Mouse (Mus musculus) frontal cortex, postnatal 36 days (tissue): ENCODE results near the gene Bola1.
"Not testable (repeated sequence)": the region's sequence is repeated elsewhere in the genome, so short reads cannot be mapped to it uniquely, and the experiment has no call there.

Experiments used
- DNase-seq, 2 experiments: peaks; one replicate each; pipeline ENCODE4 v3.0.0; 2022; ENCODE audit warnings: low spot score in 2 of 2

Gene Bola1

GRCm38 (mm10) chr3:96181510-96182381, 37.8 kb downstream of the Bola1 start:
- DNase-seq: peak in 1 of 2 experiments; percentile 44

- peak; percentile 69 to 78 for DNase-seq
Measured at GRCm38 (mm10) chr3:96180727-96181477, 38.6 kb downstream of the Bola1 start, which contains the start of gene Sv2a. Gene Sv2a (plus strand): TSS chr3:96181151.

DNA sequence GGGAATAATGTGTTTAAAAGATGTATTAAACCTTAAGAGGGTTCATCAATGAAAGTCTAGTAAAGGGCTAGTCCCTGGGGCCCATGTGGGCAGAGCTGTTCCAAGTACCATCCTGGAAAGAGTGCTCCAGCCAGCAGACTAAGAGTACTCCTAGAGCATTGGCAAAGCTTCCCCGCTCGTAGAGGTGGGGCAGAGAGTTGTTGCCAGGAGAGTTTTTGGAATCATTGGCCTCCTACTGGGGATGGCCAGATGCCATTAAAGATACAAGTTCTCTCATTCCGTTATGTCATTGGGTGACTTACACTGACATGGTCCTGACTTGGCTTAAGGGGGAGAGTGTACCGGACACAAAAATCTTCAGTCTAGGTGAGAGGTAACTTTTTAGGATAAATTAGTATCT, 40.0 kb downstream of the Bola1 start:
- DNase-seq: no peak

DNA sequence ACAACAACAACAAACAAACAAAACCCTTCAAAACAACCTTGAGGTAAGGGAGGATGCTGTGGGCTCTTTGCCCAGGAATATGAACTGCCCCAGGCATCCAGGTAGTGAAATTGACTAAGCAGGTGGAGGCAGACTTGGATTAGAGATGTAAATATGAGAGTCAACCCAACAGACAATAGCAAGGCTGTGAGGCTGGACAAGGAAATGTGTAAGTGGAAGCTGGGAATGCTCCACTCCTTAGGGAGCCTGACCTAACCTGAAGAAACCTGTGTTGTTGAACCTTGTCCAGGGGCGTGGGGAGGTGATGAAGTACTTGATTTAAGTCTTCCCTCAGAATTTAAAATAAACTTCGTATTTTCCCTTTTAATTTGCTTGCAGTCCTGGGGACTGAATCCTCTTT, 40.6 kb downstream of the Bola1 start:
- no peak for DNase-seq

GRCm38 (mm10) chr3:96178427-96178826, 41.1 kb downstream of the Bola1 start:
- DNase-seq: no peak

- DNase-seq: no peak
Measured at GRCm38 (mm10) chr3:96175251-96175650, 44.3 kb downstream of the Bola1 start.

- not testable (repeated sequence) for DNase-seq
Measured at GRCm38 (mm10) chr3:96174042-96174441, 45.5 kb downstream of the Bola1 start.

- no peak for DNase-seq
Measured at GRCm38 (mm10) chr3:96173185-96173584, 46.3 kb downstream of the Bola1 start.

DNA sequence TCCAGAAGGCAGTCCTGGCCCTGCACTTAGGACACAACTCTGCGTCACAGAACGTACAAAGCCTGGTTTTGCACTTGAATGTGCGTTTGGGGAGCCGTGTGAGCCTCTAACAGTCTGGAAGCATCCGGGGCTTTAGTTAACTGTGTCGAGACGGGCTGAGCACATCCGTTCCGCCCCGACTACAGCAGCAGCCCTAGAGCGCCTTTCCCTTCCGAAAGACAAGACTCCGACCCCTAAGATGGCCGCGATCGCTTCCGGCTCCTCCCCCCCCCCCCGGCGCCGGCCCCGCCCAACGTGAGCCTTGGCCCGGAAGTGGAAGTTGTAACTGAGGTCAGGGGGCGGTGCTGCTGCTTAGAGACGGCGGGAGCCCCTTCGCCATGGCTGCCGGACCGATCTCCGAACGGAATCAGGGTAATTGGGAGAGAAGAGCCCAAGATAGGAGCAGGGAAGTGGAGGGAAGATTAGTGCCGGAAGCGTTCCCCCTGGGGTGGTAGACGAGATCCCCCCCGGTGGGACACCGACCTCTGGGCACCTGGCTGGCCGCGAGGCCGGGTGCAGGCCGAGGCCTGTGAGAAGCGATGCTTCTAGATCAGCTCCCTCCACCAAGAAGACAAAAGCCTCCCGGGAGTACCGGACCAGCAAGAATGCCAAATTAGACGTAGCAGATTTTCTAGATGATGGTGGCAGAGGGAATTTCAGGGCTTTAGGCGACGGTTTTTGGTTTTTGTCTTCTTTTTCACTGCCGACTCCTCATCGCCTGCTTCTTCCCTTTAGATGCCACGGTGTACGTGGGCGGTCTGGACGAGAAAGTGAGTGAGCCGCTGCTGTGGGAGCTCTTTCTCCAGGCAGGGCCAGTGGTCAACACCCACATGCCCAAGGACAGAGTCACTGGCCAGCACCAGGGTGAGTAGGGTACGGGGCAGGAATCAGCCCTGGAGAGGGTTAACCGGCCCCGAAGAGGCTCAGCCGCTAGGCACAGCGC, 47.0 kb downstream of the Bola1 start, which contains the start of gene Sf3b4:
Sf3b4 (plus strand) TSS at position 136 of the 982 bp plus-strand sequence.
- peak; percentile 76 to 84 for DNase-seq

DNA sequence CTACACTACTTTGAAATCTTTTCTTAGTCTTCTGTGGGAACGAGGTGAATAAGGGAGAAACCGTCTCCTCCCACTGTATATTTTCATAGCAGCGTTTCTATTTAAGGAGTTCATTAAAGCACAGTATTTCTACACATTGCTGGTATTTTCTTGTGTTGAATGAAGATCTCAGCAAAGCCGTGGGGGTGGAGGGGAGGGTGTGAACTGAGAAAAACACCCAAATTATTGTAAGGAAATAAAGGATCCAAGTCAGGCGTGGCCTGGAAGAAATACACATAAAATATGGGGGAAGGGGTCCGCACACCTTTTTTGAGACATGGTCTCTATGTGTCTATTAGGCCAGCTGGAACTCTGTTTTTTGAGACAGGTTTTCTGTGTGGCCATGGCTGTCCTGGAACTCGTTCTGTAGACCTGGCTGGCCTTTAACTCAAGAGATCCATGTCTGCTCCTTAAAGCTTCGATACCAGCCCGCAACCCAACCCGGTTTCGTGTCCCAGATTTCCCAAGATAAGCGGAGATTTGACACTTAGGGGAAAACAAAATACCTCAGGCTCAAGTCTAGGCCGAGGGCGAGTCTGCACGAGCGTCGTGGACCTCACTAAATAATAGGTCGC, 47.8 kb downstream of the Bola1 start:
- peak in 1 of 2 experiments; percentile 61 for DNase-seq

DNA sequence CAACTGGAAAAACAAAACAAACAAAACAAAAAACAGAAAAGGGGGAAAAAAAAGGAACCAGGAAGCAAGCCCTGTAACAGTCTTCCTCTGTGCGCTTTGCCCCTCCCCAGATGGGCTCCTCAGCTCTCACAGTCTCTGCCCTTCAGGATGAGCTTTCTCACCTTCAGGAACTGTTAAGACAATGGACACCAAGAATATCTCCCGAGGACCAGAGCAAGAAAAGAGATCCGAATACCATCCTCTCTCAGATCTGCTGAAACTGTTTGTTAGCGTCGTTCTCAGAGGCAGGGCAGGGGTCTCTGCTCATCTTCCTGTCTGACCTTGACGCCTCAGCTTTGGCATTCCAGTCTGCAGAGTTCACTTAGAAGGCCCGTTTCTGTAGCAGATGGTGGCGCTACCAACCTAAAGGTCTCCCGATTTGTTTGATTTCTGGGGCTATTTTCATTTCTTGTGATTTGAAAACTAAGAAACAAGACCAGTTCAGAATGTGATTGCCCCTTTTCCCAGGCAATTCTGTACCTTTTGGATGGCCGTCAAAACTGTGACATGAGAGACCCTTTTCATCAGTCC, 48.4 kb downstream of the Bola1 start:
- DNase-seq: no peak

DNA sequence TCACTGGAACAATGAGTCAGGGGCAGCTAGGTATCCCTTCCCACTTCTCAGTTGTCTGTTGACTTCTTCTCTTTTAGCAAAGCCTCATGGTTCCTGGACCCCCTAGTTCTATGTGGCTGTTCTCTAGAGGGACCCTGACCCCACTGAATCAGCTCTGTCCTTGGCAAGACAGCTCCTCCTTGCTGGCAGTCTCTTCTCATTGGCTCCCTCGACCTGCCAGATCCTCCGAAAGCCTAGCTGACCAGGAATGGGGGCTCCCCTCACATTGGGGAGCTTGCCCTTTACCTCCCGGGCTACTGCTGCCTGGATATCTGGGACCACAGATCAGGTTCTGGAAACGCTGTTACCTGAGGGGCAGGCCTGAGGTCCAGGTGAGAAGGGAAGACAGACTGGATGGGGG, 49.2 kb downstream of the Bola1 start:
- no peak for DNase-seq

GRCm38 (mm10) chr3:96168466-96169158, 50.9 kb downstream of the Bola1 start:
- DNase-seq: no peak

GRCm38 (mm10) chr3:96163040-96163439, 56.5 kb downstream of the Bola1 start:
- DNase-seq: no peak

DNA sequence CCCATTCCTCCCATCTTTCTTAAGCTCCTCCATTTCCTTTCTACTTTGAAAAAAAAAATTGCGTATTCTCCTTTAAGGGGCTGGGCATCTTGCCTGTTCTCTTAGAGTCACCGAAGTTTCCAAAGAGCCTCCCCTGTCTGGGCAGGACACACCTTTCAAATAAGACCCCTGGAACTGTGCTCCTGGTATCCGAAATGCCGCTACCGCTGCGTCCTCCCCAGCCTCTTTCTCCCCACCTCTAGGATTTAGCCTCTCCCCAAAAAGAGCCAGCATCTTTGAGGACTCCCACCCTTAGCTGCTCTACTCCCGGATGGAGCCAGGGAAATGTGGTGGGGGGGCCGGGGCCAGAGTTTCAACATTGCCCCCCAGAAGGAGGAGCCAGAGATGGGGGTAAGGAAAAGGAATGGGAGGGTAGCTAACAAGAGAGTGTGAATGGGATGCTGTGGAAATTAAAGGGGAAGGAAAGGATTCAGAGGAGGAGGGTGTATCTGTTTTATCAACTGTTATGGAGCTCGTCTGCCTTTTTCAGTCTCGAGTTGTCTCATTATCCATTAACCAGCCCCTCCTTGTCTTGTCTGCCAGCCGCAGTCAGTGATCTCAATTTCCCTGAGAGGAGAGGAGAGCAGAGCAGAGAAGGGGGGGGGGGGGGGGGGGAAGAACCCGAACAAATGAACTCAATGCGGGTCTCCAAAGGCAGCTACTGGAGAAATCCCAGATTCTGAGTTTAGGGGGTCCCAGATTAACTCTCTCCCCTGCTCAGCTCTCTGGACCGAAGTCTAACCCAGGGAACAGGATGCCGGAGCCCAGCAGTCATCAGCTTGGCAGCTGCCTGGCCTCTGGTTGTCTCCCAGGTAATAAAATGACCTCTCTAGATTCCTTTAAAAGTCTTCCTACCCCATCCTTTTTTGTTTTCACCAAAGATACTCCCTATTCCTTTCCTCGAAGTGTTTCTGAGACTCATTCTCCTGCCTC, 57.4 kb downstream of the Bola1 start, which contains the start of gene Mtmr11:
Mtmr11 (plus strand) TSS at position 136 of the 972 bp plus-strand sequence.
- DNase-seq: no peak

DNA sequence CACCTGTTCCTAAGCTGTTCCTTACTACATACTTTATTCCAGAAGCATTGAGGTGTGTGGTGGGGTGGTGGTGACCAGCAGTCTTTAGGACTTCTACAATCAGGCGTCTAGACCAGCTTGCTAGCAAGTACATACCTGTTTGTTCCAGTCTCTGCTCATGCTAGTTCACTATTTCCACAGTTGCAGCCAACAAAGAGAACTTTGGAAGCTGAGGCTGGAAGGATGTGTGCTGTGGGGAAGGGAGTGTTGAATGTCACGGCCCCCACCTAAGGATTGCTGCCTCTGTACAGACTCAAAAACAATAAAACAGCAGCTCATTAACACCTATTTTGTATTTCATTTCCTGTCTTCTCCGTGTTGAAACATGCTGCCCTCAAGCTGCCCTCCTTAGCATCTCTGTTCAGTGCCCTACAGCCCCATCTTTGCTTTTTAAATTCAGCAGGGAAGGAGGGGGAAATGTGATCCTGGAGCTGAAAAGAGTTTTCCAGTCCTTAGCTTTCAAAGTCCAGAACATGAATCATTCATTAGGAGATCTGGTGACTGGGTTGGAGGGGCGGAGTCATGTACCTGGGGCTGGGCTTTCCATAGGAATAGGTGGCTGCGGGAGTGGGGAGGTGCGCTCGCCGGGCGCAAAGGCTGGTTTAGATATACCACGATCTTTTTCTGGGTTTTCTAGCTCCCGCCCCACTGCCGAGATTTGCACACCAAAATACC, 58.5 kb downstream of the Bola1 start:
- peak; percentile 65 to 70 for DNase-seq

GRCm38 (mm10) chr3:96160222-96160802, 59.2 kb downstream of the Bola1 start:
- peak; percentile 56 to 67 for DNase-seq

DNA sequence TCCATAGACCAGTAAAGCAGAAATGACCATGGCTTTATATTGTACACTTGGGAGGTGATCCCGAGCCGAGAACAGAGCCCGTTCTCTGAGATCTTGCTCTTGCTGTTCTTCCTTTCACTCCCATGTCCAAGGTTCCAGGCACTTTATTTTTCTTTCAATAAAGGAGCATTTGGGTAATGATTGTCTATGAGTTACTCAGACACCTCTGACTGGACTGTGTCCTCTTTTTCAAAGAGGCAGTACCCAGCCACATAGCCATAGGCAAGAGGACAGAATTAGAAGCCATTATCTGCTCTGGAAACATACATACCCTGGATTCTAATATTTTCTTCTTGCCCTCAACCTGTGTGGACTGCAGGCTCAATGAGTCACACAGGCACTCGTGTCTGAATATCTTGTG, 59.7 kb downstream of the Bola1 start:
- DNase-seq: no peak
